Mouse (Mus musculus): ENCODE results near the gene Cntnap1.

The Cntnap1 gene

DNA sequence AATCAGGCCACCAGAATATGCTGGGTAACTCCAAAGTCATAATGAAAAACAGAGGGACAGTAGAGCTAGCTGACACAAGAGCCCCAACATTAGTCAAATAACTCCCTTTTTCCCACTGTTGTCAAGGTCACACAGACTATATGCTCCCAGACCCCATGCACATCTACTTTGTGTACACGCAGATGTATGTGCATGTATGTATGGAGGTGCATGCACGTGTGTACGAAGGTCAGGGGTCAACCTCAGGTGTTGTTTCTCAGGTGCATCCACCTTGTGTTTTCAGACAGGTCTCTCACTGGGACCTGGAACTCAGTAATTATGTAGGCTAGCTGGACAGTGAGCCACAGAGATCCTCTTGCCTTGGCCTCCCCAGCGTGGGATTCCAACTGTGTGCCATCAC is 15.1 kb downstream of the Cntnap1 start:
- DNase-seq (ENCODE audit: low spot score): no peak

DNA sequence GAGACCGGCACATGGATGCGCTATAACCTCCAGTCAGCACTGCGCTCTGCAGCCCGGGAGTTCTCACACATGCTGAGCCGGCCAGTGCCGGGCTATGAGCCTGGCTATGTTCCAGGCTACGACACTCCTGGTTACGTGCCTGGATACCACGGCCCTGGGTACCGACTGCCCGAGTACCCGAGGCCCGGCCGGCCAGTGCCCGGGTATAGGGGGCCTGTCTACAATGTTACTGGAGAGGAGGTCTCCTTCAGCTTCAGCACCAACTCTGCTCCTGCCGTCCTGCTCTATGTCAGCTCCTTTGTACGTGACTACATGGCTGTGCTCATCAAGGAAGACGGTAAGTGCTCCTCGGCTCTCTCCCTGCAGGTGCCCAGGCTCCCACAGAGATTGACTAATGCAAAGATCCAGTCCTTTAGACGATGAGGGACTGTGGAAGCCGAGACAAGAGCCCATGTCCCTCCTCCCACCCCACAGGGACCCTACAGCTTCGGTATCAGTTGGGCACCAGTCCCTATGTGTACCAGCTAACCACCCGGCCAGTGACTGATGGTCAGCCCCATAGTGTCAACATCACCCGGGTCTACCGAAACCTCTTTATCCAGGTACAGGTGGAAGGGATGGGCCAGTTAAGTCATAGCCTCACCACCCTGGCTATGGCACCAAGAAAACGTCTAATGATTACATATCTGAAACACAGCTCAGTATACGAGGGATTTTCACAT is 16.4 kb downstream of the Cntnap1 start:
- no peak for DNase-seq (ENCODE audit: low spot score)

DNA sequence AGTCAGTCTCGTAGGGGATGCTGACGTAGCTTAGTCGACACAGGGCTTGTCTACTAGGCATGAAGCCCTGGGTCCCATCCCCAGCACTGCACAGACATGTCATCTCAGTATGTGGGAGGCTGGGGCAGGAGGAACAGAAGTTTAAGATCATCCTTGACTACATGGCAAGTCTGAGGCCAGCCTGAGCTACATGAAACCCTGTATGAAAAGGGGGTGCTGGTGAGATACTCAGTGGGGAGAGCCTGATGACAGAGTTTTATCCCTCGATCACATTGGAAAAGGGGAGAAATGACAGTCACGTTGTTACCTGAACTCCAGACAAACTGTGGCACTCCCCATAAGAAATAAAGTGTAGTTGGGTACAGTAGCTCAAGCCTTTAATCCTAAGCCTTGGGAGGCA is 17.2 kb downstream of the Cntnap1 start:
- DNase-seq (ENCODE audit: low spot score): no peak

DNA sequence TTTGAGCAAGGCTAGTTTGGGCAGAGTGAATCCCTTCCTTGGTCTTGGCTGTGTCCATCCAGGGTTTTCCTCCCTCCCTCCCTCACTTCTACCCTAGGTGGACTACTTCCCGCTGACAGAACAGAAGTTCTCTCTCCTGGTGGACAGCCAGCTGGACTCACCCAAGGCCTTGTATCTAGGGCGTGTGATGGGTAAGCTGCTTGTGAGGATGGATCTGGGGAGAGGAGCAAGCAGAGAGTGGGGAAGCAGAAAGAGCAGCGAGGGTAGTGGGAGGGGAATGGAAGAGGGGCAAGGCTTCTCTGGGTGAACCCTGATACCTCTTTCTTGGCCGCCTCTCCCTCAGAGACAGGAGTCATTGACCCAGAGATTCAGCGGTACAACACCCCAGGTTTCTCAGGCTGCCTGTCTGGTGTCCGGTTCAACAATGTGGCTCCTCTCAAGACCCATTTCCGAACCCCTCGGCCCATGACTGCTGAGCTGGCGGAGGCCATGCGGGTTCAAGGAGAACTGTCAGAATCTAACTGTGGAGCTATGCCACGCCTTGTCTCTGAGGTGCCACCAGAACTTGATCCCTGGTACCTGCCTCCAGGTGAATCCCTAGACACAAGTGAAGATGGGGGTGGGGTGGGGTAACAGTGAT is 18.0 kb downstream of the Cntnap1 start:
- DNase-seq (ENCODE audit: low spot score): no peak

DNA sequence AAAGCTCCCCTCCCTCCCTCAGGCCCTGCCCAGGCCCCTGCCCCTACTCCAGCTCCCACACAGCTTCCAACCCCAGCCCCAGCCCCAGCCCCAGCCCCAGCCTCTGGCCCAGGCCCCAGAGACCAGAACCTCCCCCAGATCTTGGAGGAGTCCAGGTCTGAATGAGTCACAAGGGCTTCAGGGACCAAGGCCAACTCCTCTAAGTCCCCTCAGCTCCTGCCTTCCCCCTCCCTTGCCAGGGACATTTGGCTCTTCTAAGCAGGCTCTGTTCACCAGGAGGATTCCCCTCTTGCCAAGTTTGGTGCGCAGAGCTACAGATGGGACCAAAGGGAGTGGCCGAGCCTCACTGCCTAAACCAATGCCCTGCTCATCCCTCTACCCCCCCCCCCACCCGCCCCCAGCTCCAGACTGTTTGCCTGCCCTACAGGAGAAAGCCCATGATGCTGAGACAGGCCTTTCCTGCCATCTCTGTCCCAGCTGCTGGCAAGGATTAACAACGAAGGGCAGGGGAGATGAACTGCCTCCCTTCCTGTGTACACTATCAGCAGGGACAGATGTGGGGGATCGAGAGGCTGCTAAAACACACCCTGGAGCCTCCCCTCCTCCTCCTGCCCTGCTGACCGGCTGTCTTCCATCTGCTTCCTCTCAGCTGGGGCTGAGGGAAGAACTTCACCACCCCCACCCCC is 19.3 kb downstream of the Cntnap1 start:
- no peak for DNase-seq (ENCODE audit: low spot score)

DNA sequence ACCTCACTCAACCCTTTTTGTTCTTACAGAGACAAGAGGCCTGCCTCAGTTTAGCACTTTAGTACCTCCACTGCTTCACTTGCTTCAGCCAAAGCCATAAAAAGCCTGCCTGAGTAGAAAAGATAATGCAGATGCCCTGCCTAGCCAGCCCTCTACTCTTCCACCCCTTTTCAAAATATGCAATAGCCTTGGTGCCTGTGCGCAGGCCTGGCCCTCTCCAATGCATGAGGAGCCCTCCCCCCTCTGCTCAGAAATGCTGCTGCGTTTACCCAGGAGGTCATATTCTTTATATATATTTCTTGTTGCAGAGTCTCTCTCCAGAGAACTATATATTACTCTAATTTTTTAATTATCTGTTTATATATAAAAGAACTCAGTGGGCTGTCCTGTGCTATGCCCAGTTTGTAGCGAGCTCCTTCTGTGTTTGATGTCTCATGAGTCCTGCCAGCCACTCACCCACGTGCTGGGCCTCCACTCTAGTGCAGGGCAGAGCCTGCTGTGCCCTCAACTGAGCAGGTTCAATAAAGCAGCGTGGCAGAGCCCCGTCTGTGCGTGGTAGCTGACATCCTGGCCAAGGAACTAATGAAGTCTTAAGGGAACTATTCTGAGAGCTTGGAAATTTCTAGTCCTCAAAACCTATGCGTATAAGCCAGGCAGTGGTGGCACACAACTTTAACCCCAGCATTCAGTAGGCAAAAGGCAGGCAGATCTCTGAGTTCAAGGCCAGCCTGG is 20.0 kb downstream of the Cntnap1 start:
- no peak for DNase-seq (ENCODE audit: low spot score)

DNA sequence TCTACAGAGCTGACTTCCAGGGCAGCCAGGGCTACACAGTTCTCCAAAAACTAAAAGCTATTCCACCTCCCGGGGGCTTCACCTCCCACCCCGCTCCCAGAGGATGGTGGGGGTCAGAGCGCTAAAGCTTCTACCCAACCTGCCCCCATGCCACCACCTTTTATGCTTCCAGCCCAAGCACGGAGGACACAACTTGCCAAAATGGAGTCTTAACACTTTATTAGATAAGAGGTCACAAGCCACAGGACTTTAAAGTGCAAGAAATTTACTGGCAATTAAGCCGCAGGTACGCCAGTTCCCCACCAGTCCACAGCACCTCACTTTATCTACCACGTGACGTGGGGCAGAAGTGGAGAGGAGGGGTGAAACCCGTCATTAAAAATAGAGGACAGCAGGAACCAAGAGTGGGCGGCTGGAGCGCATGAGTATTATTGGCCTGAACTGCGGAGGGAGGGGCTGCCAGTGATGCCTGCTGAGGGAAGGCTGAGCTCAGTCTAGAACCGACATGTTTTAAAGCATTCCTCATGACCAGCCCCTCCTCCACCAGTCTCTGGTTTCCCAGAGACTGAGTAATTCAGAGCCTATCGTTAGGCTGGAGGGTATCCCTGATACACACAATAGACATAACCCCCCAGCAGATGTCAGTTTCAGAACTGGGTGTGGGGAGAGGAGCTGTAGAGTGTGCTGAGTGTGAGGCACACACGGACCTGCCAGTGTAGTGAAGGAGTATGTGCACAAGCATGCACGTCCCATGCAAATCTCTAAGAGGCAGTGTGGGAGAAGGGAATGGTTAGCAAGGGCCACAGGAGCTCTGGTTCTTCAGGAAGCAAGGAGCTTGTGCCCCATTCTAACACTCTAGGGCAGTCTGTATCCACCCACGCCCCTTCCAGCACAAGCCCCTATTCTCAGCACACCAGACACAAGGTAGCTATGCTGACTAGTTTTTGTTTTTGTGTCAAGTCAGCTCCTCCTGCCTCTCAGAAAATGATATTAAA is 20.9 kb downstream of the Cntnap1 start:
- DNase-seq (ENCODE audit: low spot score): no peak

DNA sequence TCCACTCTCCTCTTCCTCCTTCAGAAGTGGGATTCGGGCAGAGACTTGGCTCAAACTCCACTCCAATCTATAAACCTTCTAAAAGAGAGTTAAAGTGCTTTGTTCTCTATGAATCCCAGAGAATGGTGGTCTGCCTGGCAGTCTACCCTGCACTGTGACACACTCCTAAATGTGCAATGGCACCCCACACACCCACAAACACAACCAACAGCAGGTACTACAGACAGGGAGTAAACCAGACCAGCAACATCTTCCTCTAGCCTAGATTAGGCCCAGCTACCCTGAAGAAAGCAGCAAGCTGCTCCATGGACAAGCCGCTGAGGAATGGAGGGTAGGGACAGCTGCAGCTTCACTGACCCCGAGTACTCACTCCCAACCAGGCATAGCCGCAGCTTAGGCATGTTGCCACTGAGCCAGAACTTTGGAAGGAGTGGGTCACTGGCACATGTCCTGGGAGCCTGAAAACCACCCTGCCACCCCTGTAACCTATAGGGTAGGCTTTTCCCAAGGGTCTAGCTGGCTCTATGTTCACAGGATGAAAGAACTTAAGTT is 21.7 kb downstream of the Cntnap1 start:
- DNase-seq (ENCODE audit: low spot score): no peak

DNA sequence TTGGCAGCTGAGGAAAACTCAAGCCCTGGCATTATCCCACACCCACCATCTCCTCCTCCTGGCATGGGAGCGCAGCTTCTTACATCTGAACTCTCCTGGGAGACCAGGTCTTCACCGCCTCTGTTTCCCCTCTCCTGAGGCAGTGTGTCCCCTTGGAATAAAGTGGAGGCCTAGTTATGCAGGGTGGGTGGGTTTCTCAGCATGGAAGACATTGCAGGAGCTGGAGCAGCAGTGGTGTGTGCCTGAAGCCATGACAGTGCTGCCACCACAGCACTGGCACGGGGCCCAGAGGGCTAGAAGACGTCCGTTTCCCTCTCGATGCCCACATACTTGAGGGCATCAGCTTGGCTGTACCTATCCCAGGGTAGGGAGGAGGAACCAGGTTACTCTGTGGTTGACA is 22.3 kb downstream of the Cntnap1 start:
- no peak for DNase-seq (ENCODE audit: low spot score)

DNA sequence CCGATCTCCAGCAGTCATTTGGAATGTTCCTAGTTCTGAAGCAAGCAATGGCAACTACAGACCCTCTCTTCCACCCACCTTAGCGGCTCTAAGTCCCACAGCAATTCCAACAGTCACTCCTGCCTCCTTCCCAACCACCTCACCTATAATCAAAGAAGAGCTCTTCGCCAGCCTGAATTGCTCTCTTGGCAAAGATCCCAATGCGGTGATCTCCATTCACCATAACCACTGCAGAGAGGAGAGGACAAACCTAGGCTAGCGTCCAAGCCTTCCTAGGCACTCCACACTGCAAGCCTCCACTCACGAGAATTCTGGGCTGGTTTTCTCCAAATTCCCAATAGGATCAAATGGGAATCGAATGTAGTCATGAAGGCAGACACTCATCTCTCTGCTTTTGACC is 22.8 kb downstream of the Cntnap1 start:
- no peak for DNase-seq (ENCODE audit: low spot score)

DNA sequence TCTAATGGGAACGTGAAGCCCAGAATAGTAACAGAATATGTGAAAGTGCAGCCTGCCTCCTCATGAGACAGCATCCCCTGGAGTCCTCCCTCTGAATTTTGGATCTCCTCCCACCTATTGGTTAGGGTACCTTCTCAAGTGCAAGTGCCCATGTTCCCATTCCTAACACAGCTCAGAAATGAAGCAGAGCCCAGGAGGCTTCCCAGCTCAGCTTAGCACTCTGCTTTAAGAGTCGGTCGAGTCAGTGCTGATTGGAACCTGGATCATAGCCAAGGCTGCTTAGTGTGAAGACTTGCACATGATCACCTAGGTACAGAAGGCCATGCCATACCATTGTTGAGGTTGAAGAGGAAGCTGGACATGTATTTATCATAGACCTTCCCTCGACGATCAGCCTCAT is 23.8 kb downstream of the Cntnap1 start:
- DNase-seq (ENCODE audit: low spot score): no peak

DNA sequence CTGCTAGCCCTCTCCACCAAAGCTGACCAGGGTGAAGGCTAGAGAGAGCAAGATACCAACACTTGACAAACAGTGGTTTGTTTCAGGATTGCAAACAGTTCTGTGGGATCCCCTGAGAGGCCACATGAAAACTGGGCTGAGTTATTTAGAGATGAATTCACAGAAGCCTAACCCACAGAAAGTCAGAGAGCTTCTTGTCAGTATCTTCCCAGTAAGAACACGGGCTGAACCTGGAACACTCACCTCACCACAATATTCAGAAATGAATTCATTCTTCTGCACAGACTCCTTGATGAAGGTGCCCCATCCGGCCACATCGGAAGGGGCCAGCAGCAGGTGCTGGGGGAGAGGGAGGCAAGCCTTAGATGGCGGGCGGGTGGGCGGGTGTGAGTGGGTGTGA is 24.3 kb downstream of the Cntnap1 start:
- DNase-seq (ENCODE audit: low spot score): no peak

DNA sequence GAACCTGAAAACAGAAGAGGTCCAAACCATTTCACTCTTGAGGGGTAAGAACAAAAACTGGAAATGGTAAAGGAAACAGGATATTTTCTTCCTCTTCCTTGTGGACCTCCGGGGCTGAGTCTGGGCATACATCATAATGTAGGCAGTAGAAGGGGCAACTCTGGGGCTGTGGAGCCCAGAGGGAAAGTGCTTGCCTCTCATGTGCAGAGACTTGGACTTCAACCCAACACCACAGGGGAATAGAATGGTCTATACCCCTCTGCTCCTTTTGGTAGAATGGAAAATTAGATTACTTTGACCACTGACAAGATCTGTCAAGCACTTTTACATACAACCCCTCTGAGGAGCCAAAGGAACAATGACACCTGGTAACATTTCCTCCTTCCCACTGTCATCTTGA is 24.8 kb downstream of the Cntnap1 start:
- DNase-seq (ENCODE audit: low spot score): no peak

DNA sequence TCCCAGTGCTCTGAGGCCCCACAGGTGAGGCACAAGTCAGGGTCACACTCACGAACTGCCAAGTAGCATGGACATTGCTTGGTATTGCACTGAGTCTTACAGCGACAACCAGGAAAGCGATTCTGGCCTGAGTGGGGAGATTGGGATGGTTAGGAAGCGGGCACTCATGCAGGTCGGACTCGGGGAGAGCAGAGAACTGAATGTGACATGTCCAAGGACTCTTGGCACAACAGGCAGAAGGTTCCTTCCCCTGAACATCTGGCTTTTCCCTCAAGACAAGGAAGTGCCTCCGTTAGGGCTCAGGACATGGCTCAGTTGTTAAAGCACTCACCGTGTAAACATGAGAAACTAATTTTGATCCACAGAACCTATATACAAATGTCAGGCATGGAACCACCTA is 25.2 kb downstream of the Cntnap1 start:
- DNase-seq (ENCODE audit: low spot score): no peak

DNA sequence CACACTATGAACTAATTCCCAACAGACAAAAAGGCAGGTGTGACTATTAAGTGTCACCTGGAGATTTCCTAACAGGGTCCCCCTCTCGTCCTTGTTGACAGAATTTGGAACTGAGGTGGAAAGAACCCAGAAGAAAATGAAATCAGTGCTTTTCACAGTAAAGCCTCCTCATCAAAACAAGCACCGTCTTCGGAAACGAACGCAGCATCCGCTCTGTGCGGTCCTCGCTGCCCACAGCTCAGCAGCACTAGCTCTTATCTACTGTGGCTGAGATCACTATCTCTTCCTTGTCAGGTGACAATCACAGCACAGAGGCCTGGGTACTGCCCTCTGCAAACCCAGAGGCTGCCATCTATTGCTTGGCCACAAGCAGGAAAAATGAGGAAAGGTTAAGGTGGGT is 25.9 kb downstream of the Cntnap1 start:
- DNase-seq (ENCODE audit: low spot score): no peak

DNA sequence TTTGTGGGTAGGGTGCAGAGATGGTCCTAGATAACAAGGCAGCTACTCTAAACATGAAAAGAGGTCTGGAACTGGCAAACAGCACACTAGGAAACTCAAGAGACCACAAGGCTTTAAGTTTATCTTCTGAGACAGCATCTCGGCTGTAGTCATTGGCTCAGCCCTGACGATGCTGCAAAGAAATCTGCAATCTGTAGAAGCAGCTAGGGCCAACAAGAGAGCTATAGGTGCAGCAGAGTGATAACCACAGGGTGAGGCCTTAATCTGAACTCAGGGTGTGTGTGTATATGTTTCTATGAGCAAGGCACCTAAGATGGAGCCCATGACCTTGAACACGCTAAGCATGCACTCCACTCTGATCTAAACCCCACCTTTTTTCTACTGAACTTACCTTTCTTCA is 29.2 kb downstream of the Cntnap1 start:
- DNase-seq (ENCODE audit: low spot score): no peak

DNA sequence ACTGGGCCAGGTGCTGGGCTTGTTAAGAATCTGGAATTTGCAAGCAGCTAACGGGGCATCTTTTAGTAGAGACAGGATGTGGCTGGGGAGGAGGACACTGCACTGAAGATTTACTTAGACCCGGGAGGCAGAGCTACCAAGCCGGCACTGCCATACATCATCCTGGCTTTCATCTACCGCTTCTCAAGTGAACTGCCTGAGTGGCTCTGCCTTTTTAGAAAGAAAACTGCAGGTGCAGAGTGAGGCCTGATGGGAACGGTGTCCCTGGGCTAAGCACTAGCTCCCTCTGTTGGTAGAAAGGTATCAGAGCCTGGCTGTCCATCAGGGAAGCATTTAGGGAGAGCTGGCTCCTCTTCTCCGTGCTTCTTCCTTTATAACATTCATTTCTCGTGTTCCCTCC is 30.7 kb downstream of the Cntnap1 start:
- no peak for DNase-seq (ENCODE audit: low spot score)

DNA sequence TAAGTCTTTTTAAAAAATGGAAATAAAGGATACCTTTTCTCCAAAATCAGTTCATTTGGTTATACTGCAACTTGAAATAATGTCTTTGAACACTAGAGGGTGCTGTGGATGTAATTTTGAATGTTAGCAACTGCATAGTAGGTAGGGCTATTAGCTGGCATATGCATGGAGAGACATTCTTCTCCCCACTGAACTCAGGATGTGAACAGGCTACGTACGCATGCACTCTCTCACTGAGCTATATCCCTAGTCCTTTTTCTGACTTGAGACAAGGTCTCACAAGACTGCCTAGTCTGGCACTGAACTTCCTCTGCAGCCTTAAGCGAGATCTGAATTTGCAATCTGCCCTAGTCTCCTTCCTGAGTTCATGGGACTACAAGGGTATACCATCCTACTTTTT is 41.6 kb downstream of the Cntnap1 start:
- DNase-seq (ENCODE audit: low spot score): no peak

DNA sequence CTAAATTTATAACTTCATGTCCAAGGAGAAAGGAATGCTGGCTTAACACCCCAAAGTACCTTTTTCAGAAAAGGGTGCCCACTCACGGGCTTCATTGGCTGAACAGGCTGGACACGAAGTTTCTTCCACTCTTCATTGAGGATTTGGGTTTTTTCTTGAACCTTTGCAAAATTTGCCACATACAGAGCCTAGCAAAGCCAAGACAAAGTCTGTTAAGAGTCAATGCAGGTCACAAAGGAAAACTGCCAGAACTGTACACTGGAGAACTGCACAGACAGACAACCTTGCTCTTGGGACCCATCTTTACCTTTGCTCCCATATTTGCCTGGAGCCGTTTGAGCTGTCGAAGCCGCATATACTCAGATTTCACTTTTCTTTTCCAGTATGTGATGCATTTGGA is 46.6 kb downstream of the Cntnap1 start:
- no peak for DNase-seq (ENCODE audit: low spot score)

DNA sequence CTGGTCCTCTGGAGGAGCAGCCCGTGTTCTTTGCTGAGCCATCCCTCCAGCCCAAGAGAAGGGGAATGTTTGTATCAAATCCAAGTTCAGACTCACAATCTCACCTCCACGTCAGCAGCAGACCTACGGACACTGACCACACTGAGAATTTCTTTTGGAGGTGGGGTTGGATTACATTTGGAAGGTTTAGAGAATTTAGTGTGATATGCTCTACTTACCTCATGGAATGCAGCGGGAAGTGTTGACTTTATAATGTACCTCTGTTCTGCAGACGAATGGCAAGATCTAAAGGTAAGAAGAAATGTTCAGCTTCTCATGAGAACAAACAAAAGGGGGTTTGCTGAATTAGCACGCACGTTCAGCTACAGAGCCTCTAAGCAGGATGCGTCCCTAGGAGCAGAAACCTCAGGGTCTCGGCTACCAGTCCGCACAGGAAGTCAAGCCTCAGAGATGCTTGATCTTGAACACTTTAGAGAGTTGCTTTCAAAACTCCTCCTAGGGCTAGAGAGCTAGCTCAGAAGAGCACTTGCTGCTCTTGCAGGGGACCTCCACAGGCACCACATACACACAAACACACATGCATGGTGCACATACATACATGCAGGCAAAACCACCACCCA is 48.2 kb downstream of the Cntnap1 start:
- no peak for DNase-seq (ENCODE audit: low spot score)

DNA sequence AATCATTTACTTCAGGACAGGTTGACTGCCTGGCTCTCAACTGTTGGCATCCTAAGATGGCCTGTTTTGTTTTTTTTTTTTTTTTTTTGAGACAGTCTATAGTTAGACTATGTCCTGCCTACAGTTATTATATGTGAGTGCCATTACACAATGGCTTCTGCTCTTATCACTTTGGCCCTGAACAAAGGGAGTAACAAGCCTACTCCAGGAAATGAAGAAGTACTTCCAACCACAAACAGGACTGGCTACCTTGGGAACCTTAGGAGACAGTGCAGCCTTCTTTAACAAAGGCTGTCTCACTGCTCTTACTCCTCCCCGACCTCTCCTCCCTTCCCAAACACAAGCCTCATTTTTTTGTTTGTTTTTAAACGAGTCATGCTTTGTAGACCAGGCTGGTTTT is 50.5 kb downstream of the Cntnap1 start:
- DNase-seq (ENCODE audit: low spot score): no peak

Data from urinary bladder, postnatal 10 days (tissue).